Mouse (Mus musculus) adrenal gland, postnatal 25 days (tissue): ENCODE measurements at regions not wholly inside any gene's neighbourhood (a gene's known extent, or its start where the extent isn't known, plus 50 kb on each side); places are given as distances from the start of the nearest gene placed in this dataset.
A peak's percentile ranks its signal among the peaks of the same experiment; 100 is the strongest.
"Not testable (repeated sequence)": the region's sequence is repeated elsewhere in the genome, so short reads cannot be mapped to it uniquely, and the experiment has no call there.

Experiments
- DNase-seq: peaks from one replicate; pipeline ENCODE4 v3.0.0; 2021; ENCODE audit warnings: mixed read lengths

DNA sequence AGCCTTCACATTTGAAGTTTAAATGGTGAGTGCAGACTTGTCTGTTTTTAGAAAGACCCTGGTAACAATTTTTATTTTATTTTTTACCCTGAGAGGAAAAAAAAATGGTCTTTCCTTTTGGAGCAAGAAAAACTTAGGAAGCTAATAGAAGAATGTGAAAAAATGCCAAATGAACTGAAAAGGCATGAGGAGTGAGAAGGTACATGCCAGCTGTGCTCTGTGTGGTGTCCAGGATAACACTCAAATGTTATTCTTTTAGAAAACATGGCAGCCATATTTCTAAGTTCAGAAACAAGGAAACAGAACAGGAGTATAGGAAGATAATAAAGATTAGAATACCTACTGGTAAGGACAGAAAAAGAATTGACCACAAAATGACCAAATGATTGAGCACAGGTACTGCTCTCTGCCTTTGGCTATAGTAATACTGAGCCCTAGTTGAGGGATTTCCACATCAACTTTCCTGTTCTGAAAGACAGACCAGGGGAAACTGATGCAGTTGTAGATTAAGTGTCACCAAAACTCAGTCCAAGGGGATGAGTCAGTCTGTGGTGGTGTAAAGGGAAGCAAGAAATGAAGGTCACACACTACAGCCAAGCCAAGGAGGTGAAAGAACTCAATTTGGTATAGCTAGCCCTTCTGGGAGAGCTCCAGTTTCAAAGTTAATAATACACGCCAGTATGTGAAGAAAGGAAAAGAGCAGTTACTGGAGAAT is 758.5 kb downstream of the Robo2 start:
- no peak for DNase-seq

DNA sequence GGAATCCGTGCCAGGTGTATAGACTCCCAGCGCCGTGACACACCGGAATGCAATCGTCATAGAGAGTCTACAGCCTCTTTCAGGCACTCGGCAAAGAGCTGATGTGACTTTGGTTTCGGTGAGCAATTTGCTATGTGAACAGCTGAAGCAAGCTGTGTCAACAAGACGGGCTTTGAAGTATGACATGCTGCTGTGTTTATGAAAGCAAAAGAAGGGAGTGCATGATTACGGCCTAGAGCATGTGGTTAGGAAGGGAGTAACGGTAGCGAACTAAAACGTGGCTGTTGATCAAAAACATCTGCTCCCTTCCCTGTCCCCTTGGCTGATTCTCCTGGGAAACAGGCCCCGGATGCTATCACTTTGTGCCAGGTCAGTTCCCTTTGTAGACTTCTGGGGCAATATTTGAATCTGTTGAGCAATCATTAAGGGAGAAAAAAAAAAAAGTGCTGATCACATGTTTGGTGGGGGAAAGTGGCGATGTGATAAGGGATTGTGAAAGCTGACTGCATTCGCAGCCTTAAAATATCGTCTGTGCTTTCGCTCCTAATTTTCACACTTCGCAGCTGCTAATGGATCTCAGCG is 764.3 kb downstream of the Robo2 start:
- DNase-seq, result no peak

DNA sequence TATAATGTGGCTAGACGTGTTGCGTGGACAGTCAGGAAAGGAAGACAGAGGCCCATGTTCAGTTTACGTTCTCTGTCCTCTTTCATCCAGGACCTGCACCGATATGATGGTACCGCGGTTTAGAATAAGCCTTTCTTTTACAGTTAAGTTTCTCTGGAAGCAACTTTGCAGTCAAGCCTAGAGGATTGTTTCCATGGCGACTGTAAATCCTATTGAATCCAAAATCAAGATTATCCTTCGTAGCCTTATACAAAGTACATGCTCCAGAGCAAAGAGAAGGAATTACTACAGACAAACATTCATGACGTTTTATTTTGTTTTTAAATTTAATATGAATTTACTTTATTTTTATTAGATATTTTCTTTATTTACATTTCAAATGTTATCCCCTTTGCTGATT is 798.6 kb downstream of the Robo2 start:
- no peak for DNase-seq

DNA sequence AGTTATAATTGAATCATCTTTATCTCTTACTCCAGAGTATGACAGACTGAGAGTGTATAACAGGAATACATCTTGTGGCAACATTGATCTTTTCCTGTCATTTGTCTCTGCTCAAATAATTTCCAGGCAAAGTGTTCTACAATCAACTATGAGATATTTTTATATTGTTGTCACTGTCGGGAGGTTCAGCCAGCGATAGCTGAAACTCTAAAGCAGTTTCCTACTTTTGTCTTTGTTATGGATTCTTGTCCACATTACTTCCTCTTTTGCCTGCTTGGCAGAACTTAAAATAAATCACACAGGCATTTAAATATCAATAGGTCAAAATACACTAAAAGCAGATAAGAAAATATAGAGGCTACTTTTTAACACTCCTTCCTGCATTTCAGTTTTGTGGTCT is 820.2 kb downstream of the Robo2 start:
- no peak for DNase-seq

DNA sequence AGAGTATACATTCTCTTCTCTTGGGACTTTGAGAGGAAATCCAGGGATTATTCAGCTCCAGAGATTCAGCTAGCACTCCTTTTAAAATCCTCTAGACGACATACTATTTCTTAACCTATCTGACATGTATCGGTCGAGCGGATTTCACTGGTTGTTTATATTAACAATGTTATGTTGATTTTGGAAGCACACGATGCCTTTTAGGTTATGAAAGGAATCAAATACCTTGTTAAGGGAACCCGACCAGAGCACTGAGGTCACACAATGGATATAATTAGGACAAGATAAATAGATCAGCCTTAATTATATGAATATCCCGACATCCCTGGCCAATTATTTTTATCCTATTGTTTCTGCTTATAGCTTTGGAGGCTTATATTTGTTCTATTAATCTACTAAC is 850.4 kb downstream of the Robo2 start:
- DNase-seq, result no peak

DNA sequence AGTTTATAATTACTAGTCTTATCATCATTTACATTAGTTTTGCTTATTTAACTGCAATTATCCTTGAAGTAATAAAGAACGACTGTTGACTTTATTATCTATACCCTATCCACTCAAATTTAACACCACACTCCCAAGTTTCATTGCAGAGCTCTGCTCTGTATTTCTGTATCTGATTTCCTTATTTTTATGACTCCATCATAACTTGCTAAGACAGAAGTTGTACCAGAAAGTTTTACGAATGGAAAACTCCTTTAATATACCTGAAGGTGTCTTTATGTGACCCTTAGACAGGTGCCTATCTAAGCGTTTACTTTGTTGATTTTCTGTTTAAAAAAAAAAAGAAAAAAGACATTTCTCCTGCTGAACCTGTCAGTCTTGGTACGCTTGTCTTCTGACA is 854.7 kb downstream of the Robo2 start:
- no peak for DNase-seq

DNA sequence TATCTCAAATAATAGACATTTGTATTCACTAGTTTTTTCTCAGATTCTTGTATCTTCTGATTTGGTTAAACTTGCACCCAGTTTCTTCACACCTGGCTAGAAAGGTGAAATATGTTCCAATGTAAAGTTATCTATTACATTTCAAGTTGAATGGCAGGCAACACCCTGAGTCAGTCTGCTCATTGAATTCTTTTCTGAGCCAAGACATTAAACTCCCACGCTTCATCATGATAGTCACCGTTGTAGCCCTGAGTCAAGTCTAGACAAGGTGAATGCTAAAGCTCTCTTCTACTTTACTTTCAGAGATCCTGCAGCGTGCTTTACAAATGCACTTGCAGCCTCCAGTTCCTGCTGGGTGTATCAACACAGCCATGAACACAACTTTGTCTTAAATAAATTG is 868.0 kb downstream of the Robo2 start:
- DNase-seq, result no peak

DNA sequence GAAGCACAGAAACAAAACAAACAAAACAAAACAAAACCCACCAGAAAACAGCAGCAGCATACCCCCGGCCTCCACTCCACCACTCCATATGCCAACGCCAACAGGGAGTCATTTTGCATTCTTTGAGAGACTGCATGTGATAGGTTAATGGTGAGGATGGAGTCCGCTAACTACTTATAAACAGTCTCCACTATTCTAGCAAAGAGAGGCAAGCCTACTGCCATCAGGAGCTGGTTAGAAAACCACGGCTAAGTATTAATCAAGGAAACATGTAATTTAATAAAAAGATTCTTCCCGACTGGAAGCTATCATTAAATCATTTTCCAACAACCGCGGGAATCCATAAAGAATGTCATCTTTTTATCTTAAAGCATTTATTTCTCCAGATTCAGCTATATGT is 873.6 kb downstream of the Robo2 start:
- no peak for DNase-seq

DNA sequence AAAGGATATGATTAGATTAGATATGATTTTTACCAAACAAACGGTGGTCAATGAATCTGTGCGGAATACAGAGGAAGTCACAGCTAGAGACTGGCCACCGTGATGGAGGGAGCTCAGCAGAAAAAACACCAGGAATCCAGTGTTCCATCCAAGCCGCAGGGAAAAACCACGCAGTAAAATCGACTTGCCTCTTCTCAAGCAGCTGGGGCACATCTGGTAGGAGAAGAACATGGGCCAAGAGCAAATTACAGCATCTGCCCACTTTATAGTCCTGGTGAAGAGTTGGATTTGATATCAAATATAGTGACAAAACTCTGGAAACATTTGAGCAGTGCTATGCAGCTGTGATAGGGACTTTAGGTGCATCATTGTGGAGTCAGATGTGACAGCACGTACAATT is 874.1 kb downstream of the Robo2 start:
- DNase-seq, result no peak

DNA sequence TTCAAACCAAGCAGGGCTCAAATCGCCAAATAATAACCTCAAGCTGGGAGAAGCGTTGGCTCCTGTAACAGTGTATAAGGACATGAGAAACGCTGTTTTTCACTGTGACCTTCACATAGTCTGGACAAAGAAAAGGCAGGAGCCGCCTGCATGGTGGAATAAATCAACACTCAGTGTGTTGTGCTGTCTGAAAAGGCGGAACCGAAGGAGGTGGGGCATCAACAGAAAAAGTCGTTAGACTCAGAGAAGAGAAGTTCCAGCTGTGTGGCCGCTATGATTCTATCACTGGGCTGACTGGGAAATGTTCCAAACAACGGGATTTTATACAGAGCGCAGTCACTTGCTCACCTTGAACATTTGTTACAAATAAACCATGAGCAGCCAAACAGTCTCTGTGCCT is 881.4 kb downstream of the Robo2 start:
- DNase-seq, result no peak

DNA sequence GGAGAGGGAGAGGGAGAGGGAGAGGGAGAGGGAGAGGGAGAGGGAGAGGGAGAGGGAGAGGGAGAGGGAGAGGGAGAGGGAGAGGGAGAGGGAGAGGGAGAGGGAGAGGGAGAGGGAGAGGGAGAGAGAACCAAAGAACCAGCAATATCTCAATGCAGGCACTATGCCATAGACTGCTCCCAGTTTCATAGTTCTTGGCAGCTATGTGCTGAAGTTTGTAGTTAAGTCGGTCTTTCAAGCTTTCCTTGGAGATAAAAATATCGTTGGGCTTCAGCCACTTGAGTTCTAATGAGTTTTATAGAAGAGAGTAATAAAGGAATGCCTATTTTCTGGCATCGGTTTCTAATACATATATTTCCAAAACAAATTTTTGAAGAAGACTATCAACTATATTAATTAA is 888.7 kb downstream of the Robo2 start:
- DNase-seq, result not testable (repeated sequence)

DNA sequence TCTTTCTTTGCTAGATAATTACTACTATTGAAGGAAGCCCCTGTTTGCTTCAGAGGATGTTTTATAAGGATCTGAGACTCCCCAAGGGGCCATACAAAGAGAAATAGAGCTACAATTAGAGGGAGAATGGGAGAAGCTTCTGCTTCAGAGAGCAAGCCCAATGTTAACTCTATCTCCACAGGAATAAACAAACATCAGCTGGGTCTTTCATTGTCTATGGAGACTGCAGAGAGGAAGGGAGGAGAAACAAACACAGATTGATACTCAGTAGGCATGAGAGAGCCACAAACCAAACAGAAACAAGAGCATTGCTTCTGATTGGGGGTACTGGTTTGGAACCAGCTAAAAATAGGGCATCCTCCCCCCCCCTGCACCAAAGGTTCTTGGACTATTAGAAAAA is 906.9 kb downstream of the Robo2 start:
- DNase-seq, result no peak

DNA sequence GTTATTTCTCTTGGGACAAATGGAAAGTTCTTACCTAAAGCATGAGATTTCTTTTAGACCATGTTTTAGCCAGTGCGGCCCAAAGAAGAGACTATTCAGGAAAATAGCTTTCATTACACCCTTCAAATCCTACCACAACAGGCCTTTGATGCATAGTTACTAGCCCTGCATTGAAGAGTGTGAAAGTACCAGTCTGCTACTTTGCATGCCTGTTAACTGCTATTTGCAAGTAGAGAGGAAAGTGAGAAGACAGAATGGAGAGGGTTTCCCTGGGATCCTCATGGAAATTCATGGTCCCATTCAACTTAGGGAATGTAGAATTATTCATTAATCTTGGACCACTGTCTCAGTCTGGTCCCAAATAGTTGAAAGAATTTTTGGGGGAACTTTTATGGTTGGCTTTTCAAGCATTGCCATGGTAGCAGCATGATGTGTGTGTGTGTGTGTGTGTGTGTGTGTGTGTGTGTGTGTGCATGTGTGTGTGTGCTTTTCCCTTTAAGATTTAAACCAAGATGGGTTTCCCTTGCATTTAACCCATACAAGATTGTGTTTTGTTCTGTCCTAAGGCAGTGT is 912.9 kb downstream of the Robo2 start:
- no peak for DNase-seq

DNA sequence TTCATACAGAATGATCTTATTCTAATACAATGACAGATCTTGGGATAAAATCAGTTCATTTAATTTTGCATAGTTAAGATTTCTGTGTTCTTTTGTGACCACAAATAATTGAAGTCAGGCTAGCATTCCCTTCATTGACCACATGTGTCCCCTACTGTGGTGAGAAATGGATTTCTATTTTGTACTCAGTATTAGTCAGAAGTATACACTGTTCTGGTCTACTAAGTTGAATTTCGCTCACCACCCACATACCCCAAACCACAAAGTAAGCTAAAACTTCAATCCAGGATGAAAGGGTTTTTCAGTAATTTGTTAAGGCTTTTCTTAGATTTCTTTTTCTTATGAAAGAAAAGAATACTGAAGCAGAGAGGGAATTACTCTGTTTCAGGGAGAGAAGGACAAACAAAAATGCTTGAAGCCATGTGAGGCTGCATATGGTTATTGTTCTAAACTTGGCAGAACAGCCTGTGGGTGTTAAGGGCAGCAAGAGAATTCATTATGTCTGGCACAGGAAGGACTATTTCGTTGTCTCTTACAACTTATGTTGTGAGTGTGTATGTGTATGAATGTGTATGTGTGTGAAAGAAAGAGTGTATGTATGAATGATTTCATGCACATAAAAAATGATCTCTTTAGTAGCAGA is 928.3 kb downstream of the Robo2 start:
- DNase-seq, result no peak

DNA sequence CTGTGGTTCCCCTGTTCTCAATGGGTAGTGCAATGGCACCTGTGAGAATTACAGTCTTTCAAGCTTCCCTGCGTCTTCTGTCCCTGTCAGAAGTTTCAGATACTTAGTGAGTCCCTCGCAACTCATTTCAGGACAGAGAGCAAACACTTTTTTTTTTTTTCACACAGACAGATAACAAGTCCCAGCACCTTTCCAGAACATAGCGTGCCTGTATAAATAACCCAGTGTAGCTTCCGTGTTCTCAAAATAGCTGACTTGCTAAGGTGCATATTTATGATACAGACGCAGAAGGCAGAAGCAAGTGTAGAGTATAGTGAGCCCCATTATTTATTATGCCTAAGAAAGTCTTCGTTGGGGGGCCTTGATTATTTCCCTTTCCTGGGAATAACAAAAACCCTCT is 929.4 kb downstream of the Robo2 start:
- DNase-seq, result no peak

DNA sequence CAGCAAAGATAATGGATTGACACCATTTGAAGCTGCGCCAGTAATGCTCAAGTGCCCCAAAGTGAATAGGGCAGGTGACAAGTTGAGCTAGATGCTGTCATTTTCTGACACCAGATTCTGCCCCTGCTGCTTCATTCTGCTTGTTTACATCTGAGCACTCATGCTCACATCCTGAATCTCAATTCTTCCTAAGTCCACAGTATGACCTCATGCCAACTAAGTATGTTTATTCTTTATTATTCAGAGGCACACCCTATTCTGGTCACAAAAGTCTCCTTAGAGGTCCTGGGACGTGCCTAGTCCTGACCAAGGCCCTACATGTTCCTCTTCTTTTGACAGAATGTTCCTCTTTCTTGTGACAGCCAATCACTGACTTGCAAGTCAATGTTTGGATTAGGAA is 938.1 kb downstream of the Robo2 start:
- no peak for DNase-seq

DNA sequence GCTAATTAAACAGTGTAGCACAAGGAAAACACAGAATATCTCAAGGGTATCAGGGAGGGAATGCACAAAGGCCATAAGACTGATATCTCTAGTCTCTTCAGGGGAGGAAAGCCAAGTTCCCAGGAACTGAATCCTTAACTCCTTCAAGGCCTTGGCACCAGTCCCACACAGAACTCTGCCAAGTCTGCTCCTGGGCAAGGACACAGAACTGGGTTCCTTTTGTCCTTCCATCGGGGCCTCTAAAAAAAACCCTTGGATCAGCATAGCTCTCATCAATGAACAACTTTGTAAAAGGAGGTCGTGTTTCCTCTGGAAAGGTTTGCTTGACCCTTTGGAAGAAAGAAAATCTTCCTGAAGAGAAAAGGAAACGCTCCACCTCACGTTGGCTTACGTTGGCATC is 940.1 kb downstream of the Robo2 start:
- DNase-seq, result peak; percentile 60

DNA sequence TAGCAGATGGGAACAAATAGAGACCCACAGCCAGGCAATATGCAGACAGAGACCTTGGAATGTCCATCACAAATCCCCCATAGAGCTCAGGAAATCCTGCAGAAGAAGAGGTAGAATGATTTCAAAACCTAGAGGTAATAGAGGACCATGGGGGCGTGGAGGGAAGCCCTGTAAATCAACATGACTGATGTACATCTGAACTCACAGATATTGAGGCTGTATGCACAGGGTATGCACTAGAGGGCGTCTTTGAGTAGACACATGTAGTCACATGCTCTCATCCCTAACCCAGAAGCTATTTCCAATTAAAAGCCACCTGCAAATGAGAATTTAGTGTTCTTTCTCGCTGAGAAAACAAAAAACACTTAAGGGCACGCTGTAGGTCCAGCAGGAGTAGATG is 941.1 kb downstream of the Robo2 start:
- DNase-seq, result no peak

DNA sequence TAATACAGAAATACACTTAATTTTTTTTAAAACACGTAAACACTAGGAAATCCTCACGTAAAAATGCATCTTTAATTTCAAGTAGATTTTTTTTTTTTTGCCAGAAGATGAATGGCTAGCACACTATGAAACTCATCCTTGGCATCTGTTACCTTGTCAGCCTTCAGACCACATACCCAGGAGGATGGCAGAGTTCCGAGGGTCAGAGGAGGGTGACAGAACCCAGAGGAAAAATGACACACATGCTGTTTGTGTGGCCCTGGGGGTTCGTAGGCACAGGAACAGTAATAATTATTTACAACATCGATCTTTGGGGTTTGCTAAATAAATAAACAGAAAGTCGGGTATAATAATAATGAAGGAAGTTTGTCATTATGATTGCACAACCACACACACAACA is 945.3 kb downstream of the Robo2 start:
- no peak for DNase-seq

DNA sequence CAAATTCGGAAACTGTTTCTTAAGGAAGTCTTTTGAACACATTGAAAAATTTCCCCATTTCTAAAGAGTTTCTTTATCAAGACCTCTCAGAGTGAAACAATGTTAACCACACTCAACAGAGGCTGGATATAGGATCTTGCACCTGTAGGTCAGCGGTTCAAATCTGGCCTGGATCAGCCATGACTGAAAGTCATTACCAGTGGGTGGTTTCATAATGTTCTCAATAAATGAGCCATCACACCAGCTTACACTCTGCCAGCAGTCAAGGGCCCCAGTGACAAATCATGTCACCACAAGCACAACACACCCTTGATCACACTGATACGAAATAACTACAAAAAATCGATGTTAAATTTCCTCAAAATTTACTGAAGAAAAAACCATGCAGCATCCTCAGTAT is 949.1 kb downstream of the Robo2 start:
- no peak for DNase-seq

DNA sequence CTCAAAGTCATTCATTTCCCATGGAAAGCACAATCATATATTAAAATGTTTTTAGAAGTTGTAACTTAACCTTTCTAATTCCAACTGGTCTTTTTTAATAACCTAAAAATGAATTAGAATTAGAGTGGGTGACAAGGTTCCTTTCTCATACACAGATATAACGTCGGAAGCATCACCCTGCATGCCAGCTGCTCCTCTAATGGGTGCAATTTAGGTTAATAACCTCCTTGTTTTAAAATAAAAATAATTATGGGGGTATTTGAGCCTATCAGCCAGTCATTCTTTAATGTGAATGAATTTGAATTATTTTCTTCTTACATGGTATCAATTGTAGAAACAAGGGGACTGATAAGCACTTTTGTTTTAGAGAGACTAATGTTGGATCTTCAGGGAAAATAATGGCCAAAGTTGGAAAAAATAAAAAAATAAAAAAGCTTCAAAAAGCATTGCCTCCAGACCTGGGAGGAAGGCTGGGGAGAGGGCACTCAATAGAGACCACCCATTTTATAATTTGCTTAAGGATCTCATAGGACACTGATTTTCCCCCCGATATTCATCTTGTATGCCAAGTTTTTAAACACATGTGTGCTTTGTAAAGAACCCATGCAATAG is 960.9 kb downstream of the Robo2 start:
- DNase-seq, result no peak

DNA sequence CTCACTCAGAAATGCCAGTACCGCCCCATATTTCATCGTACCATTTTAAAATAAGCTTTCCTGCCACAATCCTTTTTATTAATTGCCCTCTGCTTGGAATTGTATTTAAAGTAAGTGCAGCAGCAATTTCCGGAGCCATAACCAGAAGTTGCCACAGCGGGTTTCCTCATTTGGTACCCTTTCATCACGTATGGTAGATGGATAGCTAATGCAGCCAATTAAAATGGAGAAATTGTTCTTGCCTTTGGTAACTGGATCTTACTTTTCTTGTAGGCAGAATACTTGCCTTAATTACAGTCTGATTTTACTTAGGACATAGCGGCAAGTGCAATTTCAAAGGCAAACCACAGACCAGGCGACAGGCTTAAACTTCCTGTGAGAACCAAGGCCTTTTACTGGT is 961.8 kb downstream of the Robo2 start:
- no peak for DNase-seq

DNA sequence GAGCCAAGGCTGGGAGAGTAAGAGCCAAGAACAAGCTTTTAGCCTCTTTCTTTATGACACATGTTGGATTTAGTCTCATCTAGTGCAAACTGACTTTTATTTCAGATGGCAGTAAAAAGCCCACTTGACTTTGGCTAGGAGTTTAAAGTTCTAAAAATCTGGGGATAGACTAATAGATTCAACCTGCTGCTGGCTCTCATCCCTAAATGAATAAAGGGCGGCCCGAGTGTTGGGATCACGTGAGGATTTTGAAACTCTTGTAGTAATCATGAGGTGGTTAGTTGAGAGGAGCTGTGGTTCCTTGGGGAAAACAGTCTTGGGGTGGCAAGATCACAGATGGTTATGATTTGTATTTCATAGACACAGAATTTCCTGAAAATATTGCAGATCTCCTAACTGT is 975.9 kb downstream of the Robo2 start:
- DNase-seq, result no peak
